Mouse (Mus musculus) lung, adult 2 months (tissue): Measurements from ENCODE around the gene Lama5.

Experiments
- CTCF ChIP-seq: fragments of 200-500 bp; IDR thresholded peaks from 2 replicates; pipeline ENCODE4 v1.5.1; 2011; ENCODE audit warnings: mild to moderate bottlenecking, low read length, control low read depth; ENCODE audit not compliant: insufficient read depth
- POLR2A ChIP-seq: fragments of 200-500 bp; IDR thresholded peaks from 2 replicates; pipeline ENCODE4 v1.6.1; 2011; ENCODE audit warnings: low read depth, mild to moderate bottlenecking, control low read depth, low read length, borderline replicate concordance; ENCODE audit errors: extremely low read depth

GRCm38 (mm10) chr2:180228060-180228458, 2.4 kb upstream of the Lama5 start:
- TF ChIP-seq POLR2A (no peak), CTCF (no peak)
